Mouse (Mus musculus): ENCODE measurements at regions not wholly inside any gene's neighbourhood (a gene's known extent, or its start where the extent isn't known, plus 50 kb on each side); places are given as distances from the start of the nearest gene placed in this dataset.

- H3K27ac ChIP-seq (ENCODE audit: insufficient read depth, low read depth, low read length): no peak overlapping the region
These were observed 366.7 kb downstream of the Wdr72 start for GRCm38 (mm10) chr9:74476830-74477229.

GRCm38 (mm10) chr9:74479273-74479672, 369.1 kb downstream of the Wdr72 start:
- Histone ChIP-seq H3K4me1 (ENCODE audit: control insufficient read depth, insufficient read depth, low read length) (no peaks in the 10 kb centered on the region), H3K4me3 (ENCODE audit: insufficient read depth, low read length) (no peak overlapping the region), H3K27ac (ENCODE audit: insufficient read depth, low read depth, low read length) (no peak overlapping the region)
- TF ChIP-seq POLR2A (IDR thresholded peaks at IDR 0.05; ENCODE audit: borderline replicate concordance, low read depth, low read length) (no peak), CTCF (IDR thresholded peaks at IDR 0.05; ENCODE audit: low read depth, low read length) (no peak)

More at GRCm38 (mm10) chr9:74476830-74477229, 366.7 kb downstream of the Wdr72 start:
- H3K4me3 ChIP-seq (ENCODE audit: insufficient read depth, low read length): no peak overlapping the region
- no peaks in the 10 kb centered on the region for H3K4me1 ChIP-seq (ENCODE audit: control insufficient read depth, insufficient read depth, low read length)
- TF ChIP-seq CTCF (IDR thresholded peaks at IDR 0.05; ENCODE audit: low read depth, low read length) (no peak), POLR2A (IDR thresholded peaks at IDR 0.05; ENCODE audit: borderline replicate concordance, low read depth, low read length) (no peak)

- Histone ChIP-seq H3K27ac (ENCODE audit: insufficient read depth, low read depth, low read length) (no peak overlapping the region), H3K4me1 (ENCODE audit: control insufficient read depth, insufficient read depth, low read length) (no peaks in the 10 kb centered on the region), H3K4me3 (ENCODE audit: insufficient read depth, low read length) (no peak overlapping the region)
- TF ChIP-seq POLR2A (IDR thresholded peaks at IDR 0.05; ENCODE audit: borderline replicate concordance, low read depth, low read length) (no peak), CTCF (IDR thresholded peaks at IDR 0.05; ENCODE audit: low read depth, low read length) (no peak)
These were observed 347.8 kb upstream of the Onecut1 start for GRCm38 (mm10) chr9:74513887-74514286.

- Histone ChIP-seq H3K4me3 (ENCODE audit: insufficient read depth, low read length) (no peak overlapping the region), H3K27ac (ENCODE audit: insufficient read depth, low read depth, low read length) (no peak overlapping the region), H3K4me1 (ENCODE audit: control insufficient read depth, insufficient read depth, low read length) (no peaks in the 10 kb centered on the region)
- TF ChIP-seq POLR2A (IDR thresholded peaks at IDR 0.05; ENCODE audit: borderline replicate concordance, low read depth, low read length): no peak
- TF ChIP-seq CTCF (IDR thresholded peaks at IDR 0.05; ENCODE audit: low read depth, low read length): no peak
These were observed 333.2 kb upstream of the Onecut1 start for GRCm38 (mm10) chr9:74528550-74528949.

- TF ChIP-seq POLR2A (IDR thresholded peaks at IDR 0.05; ENCODE audit: borderline replicate concordance, low read depth, low read length) (no peak), CTCF (IDR thresholded peaks at IDR 0.05; ENCODE audit: low read depth, low read length) (peak; percentile 71)
- no peak overlapping the region for H3K4me3 ChIP-seq (ENCODE audit: insufficient read depth, low read length)
- no peak overlapping the region for H3K27ac ChIP-seq (ENCODE audit: insufficient read depth, low read depth, low read length)
- H3K4me1 ChIP-seq (ENCODE audit: control insufficient read depth, insufficient read depth, low read length): no peaks in the 10 kb centered on the region
These were observed 331.4 kb upstream of the Onecut1 start for GRCm38 (mm10) chr9:74530317-74530716.

- TF ChIP-seq POLR2A (IDR thresholded peaks at IDR 0.05; ENCODE audit: borderline replicate concordance, low read depth, low read length) (no peak), CTCF (IDR thresholded peaks at IDR 0.05; ENCODE audit: low read depth, low read length) (no peak)
- Histone ChIP-seq H3K4me1 (ENCODE audit: control insufficient read depth, insufficient read depth, low read length) (no peaks in the 10 kb centered on the region), H3K27ac (ENCODE audit: insufficient read depth, low read depth, low read length) (no peak overlapping the region), H3K4me3 (ENCODE audit: insufficient read depth, low read length) (no peak overlapping the region)
These were observed 331.0 kb upstream of the Onecut1 start for GRCm38 (mm10) chr9:74530748-74531147.

GRCm38 (mm10) chr9:74531986-74532385, 329.7 kb upstream of the Onecut1 start:
- TF ChIP-seq POLR2A (IDR thresholded peaks at IDR 0.05; ENCODE audit: borderline replicate concordance, low read depth, low read length) (no peak), CTCF (IDR thresholded peaks at IDR 0.05; ENCODE audit: low read depth, low read length) (no peak)
- Histone ChIP-seq H3K4me3 (ENCODE audit: insufficient read depth, low read length) (no peak overlapping the region), H3K4me1 (ENCODE audit: control insufficient read depth, insufficient read depth, low read length) (no peaks in the 10 kb centered on the region), H3K27ac (ENCODE audit: insufficient read depth, low read depth, low read length) (no peak overlapping the region)

- H3K4me3 ChIP-seq (ENCODE audit: insufficient read depth, low read length): no peak overlapping the region
- H3K4me1 ChIP-seq (ENCODE audit: control insufficient read depth, insufficient read depth, low read length): no peaks in the 10 kb centered on the region
- H3K27ac ChIP-seq (ENCODE audit: insufficient read depth, low read depth, low read length): no peak overlapping the region
- no peak for TF ChIP-seq POLR2A (IDR thresholded peaks at IDR 0.05; ENCODE audit: borderline replicate concordance, low read depth, low read length)
- TF ChIP-seq CTCF (IDR thresholded peaks at IDR 0.05; ENCODE audit: low read depth, low read length): no peak
These were observed 326.7 kb upstream of the Onecut1 start for GRCm38 (mm10) chr9:74534976-74535375.

GRCm38 (mm10) chr9:74556116-74556515, 305.6 kb upstream of the Onecut1 start:
- H3K27ac ChIP-seq (ENCODE audit: insufficient read depth, low read depth, low read length): no peak overlapping the region

GRCm38 (mm10) chr9:74592757-74593156, 269.0 kb upstream of the Onecut1 start:
- TF ChIP-seq POLR2A (IDR thresholded peaks at IDR 0.05; ENCODE audit: borderline replicate concordance, low read depth, low read length): no peak
- no peak for TF ChIP-seq CTCF (IDR thresholded peaks at IDR 0.05; ENCODE audit: low read depth, low read length)
- Histone ChIP-seq H3K4me3 (ENCODE audit: insufficient read depth, low read length) (no peak overlapping the region), H3K4me1 (ENCODE audit: control insufficient read depth, insufficient read depth, low read length) (no peaks in the 10 kb centered on the region), H3K27ac (ENCODE audit: insufficient read depth, low read depth, low read length) (no peak overlapping the region)

More at GRCm38 (mm10) chr9:74556116-74556515, 305.6 kb upstream of the Onecut1 start:
- H3K4me3 ChIP-seq (ENCODE audit: insufficient read depth, low read length): no peak overlapping the region
- no peaks in the 10 kb centered on the region for H3K4me1 ChIP-seq (ENCODE audit: control insufficient read depth, insufficient read depth, low read length)
- TF ChIP-seq POLR2A (IDR thresholded peaks at IDR 0.05; ENCODE audit: borderline replicate concordance, low read depth, low read length) (no peak), CTCF (IDR thresholded peaks at IDR 0.05; ENCODE audit: low read depth, low read length) (no peak)

GRCm38 (mm10) chr9:74593970-74594369, 267.8 kb upstream of the Onecut1 start:
- no peak overlapping the region for H3K27ac ChIP-seq (ENCODE audit: insufficient read depth, low read depth, low read length)
- no peak overlapping the region for H3K4me3 ChIP-seq (ENCODE audit: insufficient read depth, low read length)
- TF ChIP-seq POLR2A (IDR thresholded peaks at IDR 0.05; ENCODE audit: borderline replicate concordance, low read depth, low read length): no peak
- TF ChIP-seq CTCF (IDR thresholded peaks at IDR 0.05; ENCODE audit: low read depth, low read length): no peak
- H3K4me1 ChIP-seq (ENCODE audit: control insufficient read depth, insufficient read depth, low read length): no peaks in the 10 kb centered on the region
